Mouse (Mus musculus): ENCODE results near the gene Eif3d. TPM values are rescaled to one million over a fixed set of nuclear protein-coding genes. Genes with fewer than 3 reads are reported as not detected.

Eif3d gene
- total and polyA plus RNA-seq, 3 experiments = 65.1 to 632 (median 279) TPM

- no peak for ATAC-seq (ENCODE audit: extremely low read depth, insufficient number of reproducible peaks, low FRiP score, poor library complexity, severe bottlenecking)
- no peak for TF ChIP-seq POLR2AphosphoS5 (IDR thresholded peaks at IDR 0.05; ENCODE audit: insufficient replicate concordance, low read depth, low read length)
- TF ChIP-seq TAL1 (conservative IDR thresholded peaks at IDR 0.05; ENCODE audit: low read depth, low read length) = no peak
- no peak for TF ChIP-seq GATA1 (IDR thresholded peaks at IDR 0.05; ENCODE audit: borderline replicate concordance, low read length)
- no peak for TF ChIP-seq CTCF (IDR thresholded peaks at IDR 0.05; ENCODE audit: low read depth, low read length)
- no peak for TF ChIP-seq GATA2 (IDR thresholded peaks at IDR 0.05; ENCODE audit: borderline replicate concordance, low read depth, low read length)
These were observed 59.5 kb downstream of the Eif3d start for GRCm38 (mm10) chr15:77911065-77911464.

More at GRCm38 (mm10) chr15:77911065-77911464, 59.5 kb downstream of the Eif3d start:
- peaks cover 38% of the 10 kb centered on the region for H3K36me3 ChIP-seq (replicated peaks)
- H3K9me3 ChIP-seq (replicated peaks) = no peaks in the 10 kb centered on the region
- DNase-seq (ENCODE audit: low spot score) = no peak
- H3K4me1 ChIP-seq (ENCODE audit: insufficient read depth, low read depth, low read length) = peaks cover 10% of the 10 kb centered on the region
- H3K4me3 ChIP-seq (ENCODE audit: low read depth, low read length) = no peak overlapping the region
- H3K27me3 ChIP-seq (ENCODE audit: insufficient read depth, low read length) = peaks cover 42% of the 10 kb centered on the region

Other genes with a start within 250 kb of the Eif3d start
- gene Apol9b, start 241.8 kb downstream of the Eif3d start, total RNA-seq (2014; fragmentation: Nextera tagmentation) = not detected in 2 replicates
- not detected in 2 replicates for gene Apol9b, start 241.8 kb downstream of the Eif3d start, total RNA-seq (2017)
- gene Apol9b, start 241.8 kb downstream of the Eif3d start, polyA plus RNA-seq (2012) = not detected in 2 replicates
- gene Apol8, start 213.8 kb downstream of the Eif3d start, total RNA-seq (2014; fragmentation: Nextera tagmentation) = 13.3 TPM in 1 of 2 replicates, not detected in the other
- 0.55 TPM in 1 of 2 replicates, not detected in the other for gene Apol8, start 213.8 kb downstream of the Eif3d start, total RNA-seq (2017)
- not detected in 2 replicates for gene Apol8, start 213.8 kb downstream of the Eif3d start, polyA plus RNA-seq (2012)
- 151 and 171 TPM in 2 replicates for gene Myh9, start 128.6 kb downstream of the Eif3d start, total RNA-seq (2014; fragmentation: Nextera tagmentation)
- 94.4 and 132 TPM in 2 replicates for gene Myh9, start 128.6 kb downstream of the Eif3d start, total RNA-seq (2017)
- gene Myh9, start 128.6 kb downstream of the Eif3d start, polyA plus RNA-seq (2012) = 197 and 198 TPM in 2 replicates
- gene Txn2, start 41.8 kb downstream of the Eif3d start, total RNA-seq (2014; fragmentation: Nextera tagmentation) = 209 and 211 TPM in 2 replicates
- gene Txn2, start 41.8 kb downstream of the Eif3d start, total RNA-seq (2017) = 53.8 and 62.8 TPM in 2 replicates
- gene Txn2, start 41.8 kb downstream of the Eif3d start, polyA plus RNA-seq (2012) = 283 and 349 TPM in 2 replicates
- gene Foxred2, start 14.1 kb downstream of the Eif3d start, total RNA-seq (2014; fragmentation: Nextera tagmentation) = 0.24 TPM in 1 of 2 replicates, not detected in the other
- 0.27 and 0.29 TPM in 2 replicates for gene Foxred2, start 14.1 kb downstream of the Eif3d start, total RNA-seq (2017)
- gene Foxred2, start 14.1 kb downstream of the Eif3d start, polyA plus RNA-seq (2012) = 0.01 and 0.02 TPM in 2 replicates
- not detected in 2 replicates for gene Cacng2, start 149.2 kb upstream of the Eif3d start, total RNA-seq (2014; fragmentation: Nextera tagmentation)
- under 0.01 and 0.05 TPM in 2 replicates for gene Cacng2, start 149.2 kb upstream of the Eif3d start, total RNA-seq (2017)
- gene Cacng2, start 149.2 kb upstream of the Eif3d start, polyA plus RNA-seq (2012) = not detected in 2 replicates
- gene Ift27, start 203.3 kb upstream of the Eif3d start, total RNA-seq (2014; fragmentation: Nextera tagmentation) = 15.4 and 16.7 TPM in 2 replicates
- gene Ift27, start 203.3 kb upstream of the Eif3d start, total RNA-seq (2017) = 15.7 and 17.8 TPM in 2 replicates
- gene Ift27, start 203.3 kb upstream of the Eif3d start, polyA plus RNA-seq (2012) = 97.5 and 143 TPM in 2 replicates
- not detected in 2 replicates for gene Pvalb, start 235.6 kb upstream of the Eif3d start, total RNA-seq (2014; fragmentation: Nextera tagmentation)
- gene Pvalb, start 235.6 kb upstream of the Eif3d start, total RNA-seq (2017) = not detected in 2 replicates
- not detected in 2 replicates for gene Pvalb, start 235.6 kb upstream of the Eif3d start, polyA plus RNA-seq (2012)